Mouse (Mus musculus) monocyte, adult 2 months (primary cell): Measurements from ENCODE around the gene Ctnnd2.

Experiments used
- DNase-seq, 2 experiments: peaks; one replicate each; pipeline ENCODE4 v3.0.0; 2022; ENCODE audit warnings: low spot score in 2 of 2, low read depth in 1 of 2

Gene Ctnnd2

DNA sequence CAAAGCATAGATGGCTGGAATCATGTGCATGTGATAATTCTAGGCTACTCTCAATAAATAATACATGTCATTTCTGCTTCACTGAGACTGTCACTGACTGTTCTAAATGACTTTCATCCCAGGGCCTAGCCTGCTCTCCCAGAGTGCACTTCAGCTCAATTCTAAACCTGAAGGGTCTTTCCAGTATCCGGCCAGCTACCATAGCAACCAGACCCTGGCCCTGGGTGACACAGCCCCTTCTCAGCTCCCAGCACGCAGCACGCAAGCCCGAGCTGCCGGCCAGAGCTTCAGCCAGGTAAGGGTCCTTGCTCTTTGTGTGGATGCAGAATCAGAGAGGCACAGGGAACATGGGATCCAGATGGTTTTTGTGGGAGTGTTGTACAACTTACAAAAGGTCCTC is 462.1 kb downstream of the Ctnnd2 start:
- DNase-seq: no peak

DNA sequence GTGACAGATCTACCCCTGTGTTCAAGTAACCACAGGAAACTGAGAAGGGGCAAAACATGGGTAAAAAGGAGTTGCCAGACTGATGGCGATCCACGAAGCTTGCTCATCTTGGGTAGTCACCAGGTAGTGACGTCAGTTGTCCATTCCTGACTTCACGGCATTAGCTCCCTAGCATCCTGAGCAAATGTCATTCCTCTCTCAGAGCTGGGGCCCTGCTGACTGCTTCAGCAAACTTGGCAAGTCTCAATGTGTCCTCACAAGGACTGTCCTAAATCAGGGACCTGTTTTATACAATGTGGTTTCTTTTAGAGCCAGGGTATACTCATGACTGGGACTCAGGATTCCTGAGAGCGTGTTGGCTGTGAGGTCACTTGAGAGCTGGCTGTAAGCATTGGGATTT is 468.3 kb downstream of the Ctnnd2 start:
- DNase-seq: no peak

DNA sequence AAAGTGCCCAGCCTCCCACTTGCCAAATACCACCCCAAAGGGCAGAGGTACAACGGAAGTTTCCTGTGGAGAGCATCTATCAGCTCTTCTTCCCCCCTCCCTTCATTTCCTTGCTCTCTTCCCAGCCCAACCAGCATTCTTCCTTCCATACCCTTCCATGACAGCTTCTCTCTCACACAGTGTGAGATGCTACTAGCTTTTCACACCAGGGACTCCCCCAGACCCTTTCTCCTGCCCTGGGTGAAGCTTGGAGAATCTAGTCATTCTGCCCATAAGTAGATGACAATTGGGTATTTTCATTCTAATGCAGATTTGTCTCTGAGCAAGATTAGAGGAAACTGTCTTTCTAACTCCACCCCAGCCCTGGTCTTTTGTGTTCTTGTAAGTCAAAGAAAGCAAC is 473.3 kb downstream of the Ctnnd2 start:
- no peak for DNase-seq

DNA sequence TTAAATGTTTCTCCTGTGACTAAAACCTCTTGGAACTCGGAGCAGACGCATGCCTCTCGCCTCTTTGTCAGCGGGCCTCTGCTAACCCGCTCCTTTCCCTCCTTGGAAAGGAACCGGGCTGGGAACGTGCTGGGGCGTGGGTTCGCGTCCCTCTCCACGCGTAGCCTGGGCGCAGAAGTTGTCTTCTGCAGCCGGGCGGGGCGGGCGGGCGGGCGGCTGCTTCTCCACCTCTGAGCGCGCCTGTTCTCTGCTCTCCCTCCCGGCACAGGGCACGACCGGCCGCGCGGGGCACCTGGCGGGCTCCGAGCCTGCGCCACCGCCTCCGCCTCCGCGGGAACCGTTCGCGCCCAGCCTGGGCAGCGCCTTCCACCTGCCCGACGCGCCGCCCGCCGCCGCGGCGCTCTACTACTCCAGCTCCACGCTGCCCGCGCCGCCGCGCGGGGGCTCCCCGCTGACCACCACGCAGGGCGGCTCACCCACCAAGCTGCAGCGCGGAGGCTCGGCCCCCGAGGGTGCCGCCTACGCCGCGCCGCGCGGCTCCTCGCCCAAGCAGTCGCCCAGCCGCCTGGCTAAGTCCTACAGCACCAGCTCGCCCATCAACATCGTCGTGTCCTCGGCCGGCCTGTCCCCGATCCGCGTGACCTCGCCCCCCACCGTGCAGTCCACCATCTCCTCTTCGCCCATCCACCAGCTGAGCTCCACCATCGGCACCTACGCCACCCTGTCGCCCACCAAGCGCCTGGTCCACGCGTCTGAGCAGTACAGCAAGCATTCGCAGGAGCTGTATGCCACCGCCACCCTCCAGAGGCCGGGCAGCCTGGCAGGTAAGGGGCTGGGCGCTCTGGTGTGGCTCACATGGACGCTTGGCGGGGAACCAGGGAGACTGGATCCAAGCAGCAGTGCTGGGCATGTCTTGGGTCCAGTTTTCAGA is 474.4 kb downstream of the Ctnnd2 start:
- no peak for DNase-seq

DNA sequence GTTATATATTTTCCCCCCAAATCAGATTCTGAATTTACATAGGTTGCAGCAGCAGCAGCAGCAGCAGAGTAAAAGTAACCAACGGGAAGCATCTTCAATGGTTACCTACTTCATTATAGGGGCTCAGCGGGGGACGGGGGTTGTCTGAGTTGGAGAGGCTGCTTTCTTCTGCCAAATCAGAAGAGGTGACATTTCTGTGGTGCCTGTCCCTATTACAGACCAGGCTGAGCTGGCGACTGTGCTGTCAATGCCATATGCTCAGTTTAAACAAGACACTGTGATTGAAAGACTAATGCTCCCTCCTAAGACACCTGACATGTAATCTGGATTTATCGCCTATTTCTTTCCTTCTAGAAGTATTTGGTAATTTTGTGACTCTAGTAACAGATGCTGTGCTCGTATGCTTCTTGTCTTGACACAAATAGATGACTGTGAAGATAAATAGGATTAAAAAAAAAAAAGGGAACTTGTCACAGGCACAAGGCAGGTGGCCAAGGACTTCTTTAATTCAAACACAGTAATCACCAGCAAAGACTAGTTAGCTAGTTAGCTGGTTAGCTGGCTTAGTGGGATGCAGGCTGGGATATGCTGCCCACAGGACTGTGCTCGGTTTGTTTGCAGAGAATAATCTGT is 475.4 kb downstream of the Ctnnd2 start:
- DNase-seq: no peak

DNA sequence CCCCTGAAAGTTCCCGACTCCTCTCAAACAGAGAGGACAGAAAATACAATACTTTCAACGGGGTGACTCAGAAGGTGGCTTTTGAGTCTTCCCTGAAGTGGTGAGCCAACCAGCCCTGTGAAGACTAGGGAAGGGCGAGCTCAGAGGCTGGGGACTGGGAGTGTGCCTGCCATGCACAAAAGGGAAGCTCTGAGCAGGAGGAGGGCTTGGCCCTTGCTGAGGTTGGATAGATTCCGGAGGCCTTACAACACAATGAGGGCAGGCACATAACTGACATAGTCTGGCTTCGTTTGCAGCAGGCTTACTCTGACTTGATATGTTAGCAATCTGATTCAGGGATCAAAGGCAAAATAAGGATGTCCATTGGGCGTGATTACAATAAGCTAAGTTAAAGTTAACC is 477.6 kb downstream of the Ctnnd2 start:
- DNase-seq: no peak

DNA sequence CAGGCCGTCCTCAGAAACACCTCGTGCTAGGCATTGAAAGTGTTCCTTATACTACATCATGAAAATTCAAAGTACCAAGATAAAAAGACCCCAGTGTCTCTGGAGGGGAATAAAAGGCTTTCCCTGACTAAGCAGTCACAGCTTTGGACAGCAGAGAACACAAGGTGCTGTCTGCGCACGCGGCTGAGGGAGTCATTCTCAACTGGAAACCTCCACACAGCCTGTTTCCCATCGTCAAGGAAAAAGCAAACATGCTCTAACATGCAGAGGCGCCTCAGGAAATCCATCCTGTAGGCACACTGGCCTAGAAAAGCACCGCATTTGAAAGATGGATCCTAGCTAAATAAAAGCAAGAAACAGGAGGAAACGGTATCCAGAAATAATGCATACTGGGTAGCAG is 483.0 kb downstream of the Ctnnd2 start:
- no peak for DNase-seq

DNA sequence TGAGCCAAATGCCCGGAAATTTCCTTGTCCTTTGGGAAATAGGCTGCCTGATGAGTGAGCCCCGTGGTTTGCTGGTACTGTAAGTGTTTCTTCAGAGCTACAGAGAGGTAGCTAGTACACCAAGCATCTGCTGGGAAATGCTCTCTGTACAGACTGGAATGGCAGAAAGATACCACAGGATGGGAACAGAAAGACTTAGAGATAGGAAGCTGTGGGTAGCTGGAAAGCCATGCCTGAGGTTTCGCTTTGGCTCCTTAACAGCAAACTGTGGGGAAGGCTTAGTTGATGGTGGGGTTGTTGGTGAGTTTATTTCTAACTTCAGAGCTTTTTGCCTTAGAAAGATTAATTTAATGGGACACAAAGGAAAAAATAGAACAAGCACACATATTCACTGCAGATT is 485.2 kb downstream of the Ctnnd2 start:
- DNase-seq: no peak

DNA sequence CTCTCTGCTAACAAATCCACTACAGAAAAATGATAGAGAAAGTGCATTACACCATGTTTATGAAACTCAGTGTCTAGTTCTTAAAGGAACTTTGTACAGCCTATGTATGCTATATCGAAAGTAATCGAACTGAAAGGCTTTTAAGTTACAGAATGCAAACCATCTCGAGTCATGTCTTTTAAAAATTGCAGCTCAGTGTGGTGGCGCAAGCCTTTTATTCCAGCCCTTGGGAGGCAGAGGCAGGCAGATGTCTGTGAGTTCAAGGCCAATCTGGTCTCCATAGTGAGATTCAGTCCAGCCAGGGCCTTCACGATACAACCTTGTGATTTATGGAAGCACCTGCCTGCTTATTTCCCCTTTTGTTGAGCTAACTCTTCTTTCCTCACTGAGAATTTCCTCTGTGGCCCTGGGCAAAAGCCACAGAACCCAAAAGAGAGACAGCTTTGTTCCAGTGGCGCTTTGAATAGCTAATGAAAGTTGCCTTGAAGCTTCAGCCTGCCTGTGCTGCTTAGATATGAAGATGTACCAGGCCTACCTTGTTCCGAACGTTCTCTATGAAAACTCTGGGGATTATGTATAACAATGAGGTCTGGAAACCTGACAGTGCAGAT is 488.3 kb downstream of the Ctnnd2 start:
- DNase-seq: no peak

DNA sequence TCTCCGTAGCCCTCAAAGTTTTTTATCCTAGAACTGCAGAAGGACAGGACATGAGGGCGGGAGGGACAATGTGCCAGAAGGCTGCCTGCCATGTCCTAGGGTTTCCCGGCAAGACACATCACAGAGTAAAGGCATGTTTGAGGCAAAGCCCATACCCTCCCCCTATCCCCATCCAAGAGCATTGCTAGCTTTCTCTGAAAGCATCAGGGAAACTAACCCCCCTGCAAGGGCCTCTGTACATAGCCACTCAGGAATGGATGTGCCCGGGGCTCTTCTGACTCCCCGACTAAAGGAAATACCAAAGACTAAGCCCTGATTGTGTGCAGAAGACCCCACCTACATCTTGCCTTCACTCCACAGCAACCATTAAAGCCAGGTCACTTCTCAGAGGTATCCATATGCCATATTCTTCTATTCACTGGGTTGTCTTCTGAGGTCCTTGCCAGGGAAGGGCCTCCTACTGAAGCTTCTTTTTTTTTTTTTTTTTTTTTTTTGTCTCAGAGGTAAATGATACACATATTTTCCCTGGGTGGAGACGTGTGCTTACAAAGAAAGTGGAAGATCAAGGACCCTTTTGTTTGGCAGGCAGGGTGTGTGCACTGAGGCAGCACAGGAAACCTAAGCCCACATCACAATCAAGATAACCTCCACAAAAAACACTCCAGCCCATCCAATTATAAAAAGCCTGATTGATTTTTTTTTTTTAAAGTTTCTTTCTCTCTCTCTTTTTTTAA is 489.5 kb downstream of the Ctnnd2 start:
- no peak for DNase-seq

DNA sequence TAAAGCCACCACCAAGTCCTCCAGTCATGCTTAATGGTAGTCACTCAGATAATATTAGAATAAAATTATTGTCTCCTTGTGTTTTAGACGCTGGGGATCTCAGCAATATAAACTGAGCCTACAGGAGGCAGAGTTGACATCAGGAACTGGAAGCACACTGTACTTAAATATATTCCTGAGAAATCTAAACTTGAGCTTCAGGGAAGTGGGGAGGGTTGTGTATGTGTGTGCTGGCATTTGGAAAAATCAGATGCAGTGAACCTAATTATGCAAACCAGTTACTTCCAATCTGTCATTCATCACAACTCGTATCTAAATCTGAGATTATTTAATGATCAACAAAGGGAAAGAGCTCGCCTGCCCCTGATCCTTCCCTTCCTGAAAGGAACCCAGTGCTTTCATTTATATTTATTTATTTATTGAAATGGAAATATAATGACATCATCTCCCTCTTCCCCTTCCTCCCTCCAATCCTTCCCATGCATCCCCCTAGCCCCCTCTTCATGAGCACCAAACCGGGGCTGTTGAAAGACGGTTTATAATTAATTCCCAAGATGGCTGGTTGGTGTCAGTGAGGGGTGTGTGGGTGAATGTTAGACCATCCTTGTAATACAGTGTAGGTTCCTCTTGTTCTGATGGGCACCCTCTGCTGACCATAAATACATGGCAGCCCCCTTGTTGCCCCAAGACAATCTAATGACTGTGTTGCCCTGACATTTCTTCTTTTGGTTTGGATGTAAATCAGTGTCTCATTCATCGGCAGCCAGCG is 495.6 kb downstream of the Ctnnd2 start:
- no peak for DNase-seq

DNA sequence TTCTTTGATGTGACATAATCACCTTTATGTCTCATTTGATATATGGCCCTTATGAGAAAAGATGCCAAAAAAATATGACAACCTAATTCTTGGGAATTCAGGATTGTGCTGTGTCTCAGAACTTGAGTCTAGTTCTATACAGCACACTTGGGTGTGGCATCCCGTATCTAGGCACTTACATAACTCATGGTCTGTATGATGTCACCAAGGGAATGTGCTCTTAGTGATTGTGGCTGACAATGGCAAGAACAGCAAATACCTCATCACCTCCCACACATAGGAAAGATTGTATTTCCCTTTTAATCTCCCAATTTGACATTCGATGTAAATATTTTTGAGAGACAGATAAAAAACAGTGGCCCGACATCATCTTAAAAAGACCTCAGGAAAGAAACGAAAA is 509.5 kb downstream of the Ctnnd2 start:
- DNase-seq: no peak

DNA sequence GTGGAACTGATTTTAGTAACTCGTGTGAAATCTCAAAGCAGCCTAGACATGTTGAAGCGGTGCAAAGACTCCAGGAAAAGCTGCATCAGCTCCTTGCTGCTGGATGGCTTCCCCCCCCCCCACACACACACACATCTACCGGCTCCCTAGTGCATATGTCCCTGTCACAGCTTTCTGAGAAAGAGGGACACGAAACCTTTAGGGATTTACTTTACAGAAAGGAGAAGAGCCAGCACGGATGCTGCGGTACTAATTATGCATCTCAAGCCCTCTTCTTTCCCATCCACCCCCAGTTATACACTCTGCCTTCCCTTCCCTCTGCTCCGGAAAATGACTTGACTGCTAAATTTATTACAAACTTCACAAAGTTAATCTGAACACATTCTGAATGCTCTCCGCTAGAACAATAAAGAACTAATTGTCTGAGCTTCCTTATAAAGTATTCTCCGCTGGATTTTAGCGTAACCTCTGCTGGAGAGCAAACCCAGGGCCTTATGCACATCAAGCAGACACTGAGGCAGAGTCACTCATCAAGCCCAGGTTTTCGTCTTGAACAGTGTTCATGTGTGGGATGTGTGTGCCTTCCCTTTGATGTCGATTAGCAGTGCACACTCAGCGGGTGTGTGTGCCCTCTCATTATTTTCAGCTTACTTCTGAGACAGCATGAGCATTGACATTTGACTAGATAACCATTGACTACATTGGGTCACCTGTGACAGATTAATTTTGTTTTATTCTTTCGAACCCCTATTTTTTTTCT is 510.1 kb downstream of the Ctnnd2 start:
- DNase-seq: no peak

DNA sequence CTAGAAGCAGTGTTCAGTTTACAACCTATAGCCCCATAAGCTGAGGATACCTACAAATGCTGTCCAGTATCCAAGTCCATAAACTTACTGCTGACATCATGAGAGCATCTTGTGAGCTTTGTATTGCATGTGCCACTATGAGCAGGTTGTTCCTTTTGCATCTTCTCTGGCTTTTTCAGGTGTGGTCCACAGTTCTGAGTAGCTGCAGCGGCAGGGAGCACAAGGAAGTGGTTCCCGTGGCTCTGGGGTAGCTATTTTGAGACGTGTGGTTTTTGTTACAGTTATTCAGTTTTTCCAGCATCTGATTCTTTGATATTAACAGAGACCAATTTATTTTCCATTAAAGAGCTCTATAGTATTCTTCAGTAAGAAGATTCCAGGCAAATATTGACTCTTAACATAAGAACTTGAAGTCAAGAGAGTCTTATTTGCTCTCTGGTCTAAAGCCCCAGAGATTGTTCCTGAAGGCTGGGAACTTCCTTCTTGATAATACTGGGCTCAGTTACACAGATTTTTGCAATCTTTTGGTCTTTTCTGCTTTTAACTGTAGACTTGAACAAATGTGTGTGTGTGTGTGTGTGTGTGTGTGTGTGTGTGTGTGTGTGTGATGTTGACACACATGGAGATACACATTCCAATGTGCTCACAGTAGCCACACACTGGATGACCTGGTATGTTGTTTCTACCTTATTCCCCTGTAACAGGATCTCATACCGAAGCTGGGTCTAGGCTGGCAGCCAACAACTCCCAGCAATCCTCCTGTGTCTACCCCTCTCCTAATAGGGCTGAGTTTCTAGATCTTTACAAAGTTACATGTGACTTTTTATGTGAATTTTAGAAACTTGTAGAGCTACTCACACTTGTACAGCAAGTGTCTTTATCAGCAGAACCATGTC is 514.1 kb downstream of the Ctnnd2 start:
- no peak for DNase-seq

DNA sequence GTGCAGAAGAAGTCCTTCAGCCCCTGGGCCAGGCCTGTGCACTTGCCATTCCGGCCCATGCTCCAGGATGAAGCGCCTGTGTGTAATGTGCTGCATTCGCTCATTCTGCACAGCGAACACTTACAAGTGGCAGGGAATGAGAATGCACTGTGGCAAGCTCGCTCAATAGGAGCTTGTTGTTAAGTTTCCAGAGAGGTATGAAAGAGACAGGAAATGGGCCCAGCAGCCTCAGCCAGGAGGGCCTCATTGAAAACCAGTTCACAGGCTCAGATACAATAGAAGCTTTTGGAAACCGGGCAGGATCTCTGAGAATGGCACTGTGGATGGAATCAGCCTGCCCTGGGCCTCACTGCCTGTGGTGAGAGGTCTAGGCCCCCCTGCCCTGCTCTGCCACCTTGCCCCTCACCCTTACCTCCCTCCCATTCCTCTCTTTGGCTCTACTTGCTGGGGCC is 521.4 kb downstream of the Ctnnd2 start:
- no peak for DNase-seq

DNA sequence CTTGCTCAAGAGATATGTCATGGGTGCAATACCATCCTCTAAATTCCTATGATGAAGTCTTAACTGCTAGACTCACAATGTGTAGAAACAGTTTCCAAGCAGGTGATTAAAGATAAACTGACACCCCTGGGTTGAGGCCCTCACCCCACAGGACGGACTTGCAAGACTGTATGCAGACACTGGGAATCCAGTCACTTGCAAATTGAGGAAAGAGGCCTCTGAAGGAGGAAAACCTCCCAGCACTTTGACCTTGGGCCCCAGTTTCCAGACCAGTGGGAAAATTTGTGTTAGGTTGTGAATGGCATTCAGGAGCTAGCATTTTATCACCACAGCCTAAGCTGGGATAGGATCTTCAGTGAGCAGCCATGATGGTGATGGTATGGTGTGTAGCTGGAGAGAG is 521.9 kb downstream of the Ctnnd2 start:
- DNase-seq: no peak

DNA sequence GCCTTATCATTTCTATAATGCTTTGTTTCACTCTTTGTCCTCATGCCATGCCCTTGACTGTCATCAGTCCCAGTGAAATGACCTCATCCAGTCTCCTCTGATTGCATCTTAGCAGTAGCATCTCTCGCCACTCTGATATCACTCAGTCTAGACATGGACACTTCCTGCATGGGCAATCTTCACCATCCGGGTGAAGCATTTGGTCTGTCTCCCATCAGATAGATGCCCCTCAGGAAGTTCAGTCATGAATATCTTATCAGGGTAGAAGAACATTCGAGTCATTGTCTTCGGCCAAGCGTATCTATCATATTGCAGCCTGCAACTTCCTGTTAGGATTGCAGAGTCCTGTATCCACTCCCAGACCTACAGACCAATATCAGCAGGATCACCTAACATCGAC is 523.5 kb downstream of the Ctnnd2 start:
- no peak for DNase-seq

DNA sequence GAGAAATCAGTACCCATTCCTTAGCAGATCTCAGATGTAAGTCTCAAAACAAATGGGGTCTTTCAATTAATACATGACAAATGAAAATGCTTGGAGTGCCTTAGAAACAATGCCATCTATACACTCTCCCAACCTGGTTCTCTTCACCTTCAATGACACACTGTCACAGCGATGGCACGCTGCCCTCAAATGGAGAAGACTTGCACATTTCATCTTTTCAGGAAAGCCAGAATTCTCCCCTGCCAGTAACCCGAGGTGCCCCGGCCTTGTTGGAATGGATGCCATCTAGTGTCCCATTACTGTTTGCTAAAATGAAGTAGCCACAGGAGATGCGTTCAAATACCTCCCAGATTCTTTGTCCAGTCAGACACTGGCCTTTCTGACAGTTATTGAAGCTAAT is 525.0 kb downstream of the Ctnnd2 start:
- no peak for DNase-seq

DNA sequence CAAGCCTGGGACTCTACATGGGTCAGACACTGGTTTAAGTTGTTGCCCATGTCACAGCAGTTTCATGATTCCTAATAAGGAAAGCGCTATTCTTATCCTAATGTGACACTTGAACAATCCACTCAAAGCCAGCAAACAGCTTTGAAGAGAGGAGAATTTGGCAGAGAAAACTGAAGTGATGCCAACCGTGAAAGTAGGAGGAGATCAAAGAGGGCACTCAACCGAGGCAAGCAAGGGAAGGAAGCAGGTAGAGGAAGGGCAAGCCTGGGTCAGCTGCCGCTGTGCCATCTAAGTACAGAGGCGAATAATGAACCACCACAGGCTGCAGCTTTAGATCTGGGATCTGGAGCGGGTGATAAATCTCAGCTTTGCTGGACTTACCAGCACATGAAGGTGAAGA is 528.4 kb downstream of the Ctnnd2 start:
- no peak for DNase-seq
